20 mouse cellular contexts compared by ENCODE assay signal in the genomic region with DNA sequence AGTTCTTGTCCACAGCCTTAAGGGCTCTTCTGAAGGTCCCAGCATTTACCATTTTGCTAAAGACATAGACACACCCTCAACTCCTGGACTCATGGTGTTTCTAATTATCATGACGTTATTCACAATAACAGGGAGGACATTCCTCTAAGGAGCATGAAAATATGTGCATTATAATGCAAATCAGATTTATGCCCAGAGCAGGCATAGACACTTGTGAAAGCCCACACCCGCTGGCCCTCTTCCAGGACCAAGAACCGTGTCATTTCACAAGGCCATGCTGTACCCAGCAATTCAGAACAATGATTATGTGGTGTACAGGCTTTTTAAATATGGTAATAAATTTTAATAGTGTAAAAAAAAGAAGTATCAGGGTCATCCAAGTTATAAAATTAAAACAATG.
DNase-seq lines count a peak whose midpoint lies in the region; ATAC-seq and TF ChIP-seq lines count a peak whose summit lies in the region.
"Had no signal": no experiment of that assay in that cellular context is flagged by ENCODE, and none has a peak within 500 bp of the region (broad histone marks: within the 10 kb centered on the region; RNA-seq: fewer than 3 reads in every experiment).

No protein-coding gene starts in this region.

- 33% methylated on average over 3 of the region's 3 CpGs for WGBS in forebrain, embryonic 13.5 days
- 51% methylated on average over 3 of the region's 3 CpGs for WGBS in forebrain, embryonic 11.5 days
- 56% methylated on average over 3 of the region's 3 CpGs for WGBS in limb, embryonic 14.5 days
- WGBS in limb, embryonic 10.5 days, result 90% methylated on average over 3 of the region's 3 CpGs
- WGBS in embryonic facial prominence, embryonic 15.5 days, result 39% methylated on average over 3 of the region's 3 CpGs

- no peaks in the 10 kb centered on the region for H3K27me3 ChIP-seq in forebrain, embryonic 13.5 days
- no peaks in the 10 kb centered on the region for H3K27me3 ChIP-seq in forebrain, embryonic 11.5 days (ENCODE audit: control insufficient read depth, insufficient read depth, low read length)
- H3K27me3 ChIP-seq in limb, embryonic 14.5 days (ENCODE audit: control insufficient read depth, insufficient read depth, low read length), result no peaks in the 10 kb centered on the region
- no peaks in the 10 kb centered on the region for H3K27me3 ChIP-seq in limb, embryonic 10.5 days (ENCODE audit: low read depth, poor library complexity, severe bottlenecking)
- no peaks in the 10 kb centered on the region for H3K27me3 ChIP-seq in embryonic facial prominence, embryonic 15.5 days

- H3K9ac ChIP-seq in forebrain, embryonic 13.5 days, result no peak overlapping the region
- no peak overlapping the region for H3K9ac ChIP-seq in forebrain, embryonic 11.5 days (ENCODE audit: low read length)
- H3K9ac ChIP-seq in limb, embryonic 14.5 days (ENCODE audit: low read depth, low read length, severe bottlenecking), result no peak overlapping the region
- no peak overlapping the region for H3K9ac ChIP-seq in embryonic facial prominence, embryonic 15.5 days

- no peak overlapping the region for H3K27ac ChIP-seq in forebrain, embryonic 13.5 days
- no peak overlapping the region for H3K27ac ChIP-seq in forebrain, embryonic 11.5 days (ENCODE audit: low read depth, low read length)
- no peak overlapping the region for H3K27ac ChIP-seq in limb, embryonic 14.5 days (replicated peaks; ENCODE audit: low read depth, low read length)
- H3K27ac ChIP-seq in limb, embryonic 10.5 days, result no peak overlapping the region
- no peak overlapping the region for H3K27ac ChIP-seq in embryonic facial prominence, embryonic 15.5 days (replicated peaks)
- H3K27ac ChIP-seq: heart, embryonic 10.5 days had no signal

- H3K4me1 ChIP-seq in forebrain, embryonic 13.5 days, result 0 out of 2 replicates have a peak, but pooled peaks cover 4% of the 10 kb centered on the region
- no peaks in the 10 kb centered on the region for H3K4me1 ChIP-seq in forebrain, embryonic 11.5 days (replicated peaks; ENCODE audit: control insufficient read depth, insufficient read depth, low read length)
- no peaks in the 10 kb centered on the region for H3K4me1 ChIP-seq in limb, embryonic 14.5 days (ENCODE audit: control insufficient read depth, insufficient read depth, low read length)
- no peaks in the 10 kb centered on the region for H3K4me1 ChIP-seq in limb, embryonic 10.5 days
- H3K4me1 ChIP-seq in embryonic facial prominence, embryonic 15.5 days, result no peaks in the 10 kb centered on the region
- H3K4me1 ChIP-seq: heart, embryonic 10.5 days had no signal

- DNase-seq in forebrain, embryonic 11.5 days (ENCODE audit: low spot score), result no peak
- DNase-seq in limb, embryonic 14.5 days (ENCODE audit: low spot score), result peak; percentile 11
- DNase-seq in limb, embryonic 10.5 days (ENCODE audit: low spot score), result no peak
- peak; percentile 24 for DNase-seq in ES-CJ7 (ENCODE audit: low read depth, low spot score)
- DNase-seq in cerebellum, adult 18-20 months, result no peak
- DNase-seq in natural killer cell, adult 2 months (ENCODE audit: low spot score in 2 of 2), result no peak
- DNase-seq: adrenal gland, postnatal 36 days; cerebellum, adult 11-12 months; cerebellum, postnatal 25 days; heart, postnatal 4 days; kidney, adult 8-10 months; kidney, postnatal 10 days; left cerebral cortex, postnatal 4 days; lung, postnatal 4 days; right cerebral cortex, postnatal 25 days; spleen, adult 18-20 months had no signal

- no peak for TF ChIP-seq POLR2A in limb, embryonic 14.5 days (IDR thresholded peaks at IDR 0.05; ENCODE audit: borderline replicate concordance, extremely low read depth, insufficient read depth, insufficient read length)

- no peak overlapping the region for H3K4me3 ChIP-seq in forebrain, embryonic 13.5 days
- no peak overlapping the region for H3K4me3 ChIP-seq in forebrain, embryonic 11.5 days (ENCODE audit: low read depth, low read length)
- no peak overlapping the region for H3K4me3 ChIP-seq in limb, embryonic 14.5 days (replicated peaks; ENCODE audit: low read length)
- no peak overlapping the region for H3K4me3 ChIP-seq in limb, embryonic 10.5 days
- H3K4me3 ChIP-seq in embryonic facial prominence, embryonic 15.5 days (replicated peaks), result no peak overlapping the region
- H3K4me3 ChIP-seq: heart, embryonic 10.5 days; myocyte had no signal

- H3K9me3 ChIP-seq in forebrain, embryonic 13.5 days (replicated peaks), result no peaks in the 10 kb centered on the region
- no peaks in the 10 kb centered on the region for H3K9me3 ChIP-seq in forebrain, embryonic 11.5 days (ENCODE audit: control insufficient read depth, low read length)
- no peaks in the 10 kb centered on the region for H3K9me3 ChIP-seq in limb, embryonic 14.5 days (ENCODE audit: control insufficient read depth, low read length)
- H3K9me3 ChIP-seq in limb, embryonic 10.5 days (replicated peaks), result no peaks in the 10 kb centered on the region
- H3K9me3 ChIP-seq in embryonic facial prominence, embryonic 15.5 days (replicated peaks), result no peaks in the 10 kb centered on the region
- H3K9me3 ChIP-seq: heart, embryonic 10.5 days had no signal

- ATAC-seq in forebrain, embryonic 13.5 days, result 0 out of 2 replicates have a peak, but pooled peaks have one; percentile 30
- ATAC-seq in forebrain, embryonic 11.5 days (replicated peaks; ENCODE audit: low FRiP score), result no peak
- ATAC-seq in limb, embryonic 14.5 days (ENCODE audit: low FRiP score, low read depth), result no peak
- ATAC-seq in embryonic facial prominence, embryonic 15.5 days (ENCODE audit: insufficient number of reproducible peaks, low FRiP score, low TSS enrichment, low read depth), result 0 out of 2 replicates have a peak, but pooled peaks have one; percentile 39

- H3K36me3 ChIP-seq in forebrain, embryonic 13.5 days (ENCODE audit: poor library complexity, severe bottlenecking), result no peaks in the 10 kb centered on the region
- H3K36me3 ChIP-seq in forebrain, embryonic 11.5 days (ENCODE audit: control insufficient read depth, insufficient read depth, low read length), result no peaks in the 10 kb centered on the region
- H3K36me3 ChIP-seq in limb, embryonic 14.5 days (ENCODE audit: control insufficient read depth, insufficient read depth, low read length), result no peaks in the 10 kb centered on the region
- no peaks in the 10 kb centered on the region for H3K36me3 ChIP-seq in limb, embryonic 10.5 days
- H3K36me3 ChIP-seq in embryonic facial prominence, embryonic 15.5 days, result no peaks in the 10 kb centered on the region
- H3K36me3 ChIP-seq: heart, embryonic 10.5 days had no signal

- no peak overlapping the region for H3K4me2 ChIP-seq in forebrain, embryonic 13.5 days
- H3K4me2 ChIP-seq in forebrain, embryonic 11.5 days (ENCODE audit: low read depth, low read length, severe bottlenecking), result no peak overlapping the region
- H3K4me2 ChIP-seq in limb, embryonic 14.5 days (replicated peaks; ENCODE audit: low read depth, low read length, severe bottlenecking), result no peak overlapping the region
- H3K4me2 ChIP-seq in embryonic facial prominence, embryonic 15.5 days (replicated peaks), result no peak overlapping the region

Comparison
In these comparisons a context has a peak if more than half of its experiments do, and no peak if none do; other contexts are left out.
1. ATAC-seq: peak in forebrain, embryonic 13.5 days (single experiment) and embryonic facial prominence, embryonic 15.5 days (single experiment); none in forebrain, embryonic 11.5 days (single experiment) and limb, embryonic 14.5 days (single experiment).
2. DNase-seq: peak in limb, embryonic 14.5 days (single experiment) and ES-CJ7 (single experiment); none in forebrain, embryonic 11.5 days (single experiment), limb, embryonic 10.5 days (single experiment), cerebellum, adult 18-20 months (0 of 2) and natural killer cell, adult 2 months (0 of 2).